Mouse (Mus musculus) myocyte (in vitro differentiated cells): Measurements from ENCODE around the gene Mif4gd. TPM values are rescaled to one million over a fixed set of nuclear protein-coding genes. Genes with fewer than 3 reads are reported as not detected.

ENCODE experiments used
- H3K27me3 ChIP-seq: one replicate; pipeline ENCODE4 v1.6.1; 2011; ENCODE audit not compliant: control insufficient read depth, insufficient read depth, insufficient read length
- H3K36me3 ChIP-seq: one replicate; pipeline ENCODE4 v1.6.1; 2011; ENCODE audit not compliant: control insufficient read depth, insufficient read depth
- H3K4me2 ChIP-seq: one replicate; pipeline ENCODE4 v1.6.1; 2011; ENCODE audit warnings: low read depth, control low read depth
- H3K4me3 ChIP-seq: one replicate; pipeline ENCODE4 v1.5.1; 2011; ENCODE audit warnings: mild to moderate bottlenecking, control low read depth, moderate library complexity
- H3K79me2 ChIP-seq: one replicate; pipeline ENCODE4 v1.6.1; 2011; ENCODE audit not compliant: control insufficient read depth, insufficient read depth
- H3ac ChIP-seq: one replicate; pipeline ENCODE4 v1.6.1; 2011; ENCODE audit not compliant: control insufficient read depth, insufficient read length
- CEBPB ChIP-seq: IDR thresholded peaks from 2 replicates; pipeline ENCODE4 v1.6.1; 2011; ENCODE audit warnings: mild to moderate bottlenecking, moderate library complexity; ENCODE audit not compliant: poor library complexity, insufficient read depth, severe bottlenecking
- E2F4 ChIP-seq: IDR thresholded peaks from one replicate; pipeline ENCODE4 v1.6.1; 2011; ENCODE audit warnings: mild to moderate bottlenecking, control low read depth, moderate library complexity; ENCODE audit not compliant: insufficient read depth
- MAX ChIP-seq: IDR thresholded peaks from one replicate; pipeline ENCODE4 v1.6.1; 2011; ENCODE audit warnings: low read depth, mild to moderate bottlenecking, control low read depth
- MYOD1 ChIP-seq, 3 experiments: IDR thresholded peaks; one replicate each; pipeline ENCODE4 v1.6.1; 2011; ENCODE audit warnings: control low read depth in 2 of 3, low read depth in 2 of 3, mild to moderate bottlenecking in 2 of 3, moderate library complexity in 1 of 3; ENCODE audit not compliant: insufficient read length in 2 of 3, control insufficient read depth in 1 of 3
- MYOG ChIP-seq, 3 experiments: IDR thresholded peaks; one replicate each; pipeline ENCODE4 v1.6.1; 2011; ENCODE audit warnings: control low read depth in 2 of 3, low read depth in 2 of 3, mild to moderate bottlenecking in 2 of 3; ENCODE audit not compliant: insufficient read length in 2 of 3, control insufficient read depth in 1 of 3, insufficient read depth in 1 of 3
- POLR2A ChIP-seq: IDR thresholded peaks from one replicate; pipeline ENCODE4 v1.6.1; 2011; ENCODE audit warnings: low read depth, mild to moderate bottlenecking, control low read depth, moderate library complexity; ENCODE audit not compliant: insufficient read length
- POLR2AphosphoS2 ChIP-seq: IDR thresholded peaks from one replicate; pipeline ENCODE4 v1.6.1; 2011; ENCODE audit warnings: low read depth, control low read depth; ENCODE audit not compliant: insufficient read length
- REST ChIP-seq: IDR thresholded peaks from one replicate; pipeline ENCODE4 v1.6.1; 2011; ENCODE audit warnings: mild to moderate bottlenecking, control low read depth, moderate library complexity; ENCODE audit not compliant: insufficient read depth, insufficient read length
- SRF ChIP-seq: IDR thresholded peaks from one replicate; pipeline ENCODE4 v1.6.1; 2011; ENCODE audit warnings: low read depth; ENCODE audit not compliant: control insufficient read depth, insufficient read length
- TCF12 ChIP-seq: IDR thresholded peaks from one replicate; pipeline ENCODE4 v1.6.1; 2011; ENCODE audit warnings: mild to moderate bottlenecking, control low read depth; ENCODE audit not compliant: poor library complexity, insufficient read depth, severe bottlenecking
- TCF3 ChIP-seq: IDR thresholded peaks from one replicate; pipeline ENCODE4 v1.6.1; 2011; ENCODE audit warnings: low read depth, control low read depth; ENCODE audit not compliant: insufficient read length
- USF1 ChIP-seq: IDR thresholded peaks from one replicate; pipeline ENCODE4 v1.6.1; 2011; ENCODE audit warnings: low read depth, mild to moderate bottlenecking, control low read depth, moderate library complexity
- polyA plus RNA-seq: library from polyadenylated mRNA; unstranded; fragments of >200 nt; fragmentation: generic; extraction: Trizol; gene quantifications from one replicate; pipeline ENCODE4 v1.2.1, GENCODE M21; 2012; ENCODE audit warnings: missing spikeins

The Mif4gd gene
- polyA plus RNA-seq, 1 experiment, result 17.5 TPM

- H3ac ChIP-seq, result no peak overlapping the region
- H3K4me3 ChIP-seq, result no peak overlapping the region
- no peak for TF ChIP-seq E2F4
- no peak for TF ChIP-seq TCF12
- no peak for TF ChIP-seq MYOD1 (IDR thresholded peaks at IDR 0.05; ENCODE audit: control insufficient read depth in 1 of 3, insufficient read length in 2 of 3, low read depth in 2 of 3)
- no peak for TF ChIP-seq REST
- no peak for TF ChIP-seq MYOG (IDR thresholded peaks at IDR 0.05; ENCODE audit: control insufficient read depth in 1 of 3, insufficient read depth in 1 of 3, insufficient read length in 2 of 3, low read depth in 2 of 3)
- no peak for TF ChIP-seq CEBPB
- no peak for TF ChIP-seq TCF3
- TF ChIP-seq USF1, result no peak
- TF ChIP-seq SRF, result no peak
- TF ChIP-seq POLR2A, result no peak
- no peak for TF ChIP-seq POLR2AphosphoS2
- TF ChIP-seq MAX, result no peak
- peaks cover 19% of the 10 kb centered on the region for H3K36me3 ChIP-seq
- no peak overlapping the region for H3K4me2 ChIP-seq
- H3K27me3 ChIP-seq, result no peaks in the 10 kb centered on the region
- peaks cover 33% of the 10 kb centered on the region for H3K79me2 ChIP-seq
Measured at GRCm38 (mm10) chr11:115595209-115595608, 17.6 kb downstream of the Mif4gd start.

GRCm38 (mm10) chr11:115590526-115591075 lies 22.2 kb downstream of the Mif4gd start:
- no peak overlapping the region for H3ac ChIP-seq
- peaks cover 25% of the 10 kb centered on the region for H3K36me3 ChIP-seq

GRCm38 (mm10) chr11:115587984-115588383 lies 24.8 kb downstream of the Mif4gd start:
- H3K27me3 ChIP-seq, result no peaks in the 10 kb centered on the region
- no peaks in the 10 kb centered on the region for H3K79me2 ChIP-seq

More at GRCm38 (mm10) chr11:115590526-115591075, 22.2 kb downstream of the Mif4gd start:
- no peaks in the 10 kb centered on the region for H3K27me3 ChIP-seq
- no peak overlapping the region for H3K4me2 ChIP-seq
- no peaks in the 10 kb centered on the region for H3K79me2 ChIP-seq
- TF ChIP-seq TCF12 (no peak), POLR2A (no peak), MYOG (IDR thresholded peaks at IDR 0.05; ENCODE audit: control insufficient read depth in 1 of 3, insufficient read depth in 1 of 3, insufficient read length in 2 of 3, low read depth in 2 of 3) (no peak), USF1 (no peak), MYOD1 (IDR thresholded peaks at IDR 0.05; ENCODE audit: control insufficient read depth in 1 of 3, insufficient read length in 2 of 3, low read depth in 2 of 3) (no peak), REST (no peak), TCF3 (no peak), CEBPB (no peak), E2F4 (no peak)
- no peak overlapping the region for H3K4me3 ChIP-seq

GRCm38 (mm10) chr11:115586403-115586802 lies 26.4 kb downstream of the Mif4gd start:
- H3K79me2 ChIP-seq, result no peaks in the 10 kb centered on the region
- no peak overlapping the region for H3ac ChIP-seq
- no peak overlapping the region for H3K4me2 ChIP-seq
- H3K4me3 ChIP-seq, result no peak overlapping the region
- H3K27me3 ChIP-seq, result no peaks in the 10 kb centered on the region
- TF ChIP-seq USF1 (no peak), SRF (no peak), POLR2A (no peak), CEBPB (no peak), MYOG (IDR thresholded peaks at IDR 0.05; ENCODE audit: control insufficient read depth in 1 of 3, insufficient read depth in 1 of 3, insufficient read length in 2 of 3, low read depth in 2 of 3) (no peak), TCF3 (no peak), MAX (no peak), TCF12 (no peak), E2F4 (no peak), POLR2AphosphoS2 (no peak), MYOD1 (IDR thresholded peaks at IDR 0.05; ENCODE audit: control insufficient read depth in 1 of 3, insufficient read length in 2 of 3, low read depth in 2 of 3) (no peak), REST (no peak)
- H3K36me3 ChIP-seq, result peaks cover 48% of the 10 kb centered on the region

More at GRCm38 (mm10) chr11:115587984-115588383, 24.8 kb downstream of the Mif4gd start:
- Histone ChIP-seq H3K4me3 (no peak overlapping the region), H3K4me2 (no peak overlapping the region), H3K36me3 (peaks cover 43% of the 10 kb centered on the region), H3ac (no peak overlapping the region)
- TF ChIP-seq MAX (no peak), POLR2A (no peak), POLR2AphosphoS2 (no peak), SRF (no peak), TCF12 (no peak), MYOD1 (IDR thresholded peaks at IDR 0.05; ENCODE audit: control insufficient read depth in 1 of 3, insufficient read length in 2 of 3, low read depth in 2 of 3) (no peak), TCF3 (no peak), USF1 (no peak), E2F4 (no peak), REST (no peak), MYOG (IDR thresholded peaks at IDR 0.05; ENCODE audit: control insufficient read depth in 1 of 3, insufficient read depth in 1 of 3, insufficient read length in 2 of 3, low read depth in 2 of 3) (no peak), CEBPB (no peak)
